24 mouse cellular contexts compared by ENCODE assay signal in the genomic region with DNA sequence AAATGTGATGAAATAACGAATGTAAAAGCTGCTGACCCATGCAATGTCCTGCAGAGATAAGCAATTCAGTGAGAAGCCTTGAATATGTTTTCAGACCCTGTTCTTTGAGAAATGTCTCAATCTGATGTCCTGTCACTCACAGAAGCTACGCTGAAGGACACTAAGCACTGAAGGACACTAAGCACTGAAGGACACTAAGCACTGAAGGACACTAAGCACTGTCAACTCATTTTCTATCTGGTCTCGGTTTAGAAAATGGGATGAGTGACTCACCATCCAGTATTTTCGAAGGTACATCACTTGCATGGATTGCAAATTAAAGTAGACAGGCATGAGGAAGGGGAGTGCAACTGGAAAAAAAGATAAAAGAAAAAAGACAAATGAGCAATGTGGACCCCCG. TPM values are rescaled to one million over a fixed set of nuclear protein-coding genes. Genes with fewer than 3 reads are reported as not detected.
"Had no signal": no experiment of that assay in that cellular context is flagged by ENCODE, and none has a peak within 500 bp of the region (broad histone marks: within the 10 kb centered on the region; RNA-seq: fewer than 3 reads in every experiment).

No protein-coding gene starts in this region.

- DNase-seq: lung, adult 2 months; lung, postnatal 14 days; lung, postnatal 36 days; right cerebral cortex, postnatal 14 days; thymus, adult 2 months; thymus, postnatal 25 days; thymus, postnatal 4 days had no signal

RNA-seq across cellular contexts. Expression of a gene that starts 28.4 kb away (rescaled TPM):
- total RNA-seq: megakaryocyte progenitor cell, adult 5-6 weeks; monocyte, adult 5-6 weeks; neutrophil, adult 5-6 weeks had no signal
- polyA plus RNA-seq: macrophage; midbrain, embryonic 11.5 days; midbrain, embryonic 13.5 days; neural tube, embryonic 12.5 days; spleen, adult 2 months; testis, adult 2 months had no signal

RNA-seq across cellular contexts. Expression of a gene that starts 47.0 kb away (rescaled TPM):
- total RNA-seq: megakaryocyte progenitor cell, adult 5-6 weeks; midbrain, postnatal 0 days; monocyte, adult 5-6 weeks; neutrophil, adult 5-6 weeks had no signal
- polyA plus RNA-seq: lung, adult 2 months; lung, embryonic 15.5 days; lung, postnatal 0 days; macrophage; midbrain, embryonic 11.5 days; midbrain, embryonic 13.5 days; midbrain, embryonic 15.5 days; midbrain, postnatal 0 days; neural tube, embryonic 12.5 days; neural tube, embryonic 14.5 days; spleen, adult 2 months; stomach, embryonic 15.5 days; stomach, postnatal 0 days; testis, adult 2 months; thymus, adult 2 months; urinary bladder, adult 2 months had no signal

RNA-seq across cellular contexts. Expression of a gene that starts 54.1 kb away (rescaled TPM):
- total RNA-seq: megakaryocyte progenitor cell, adult 5-6 weeks; midbrain, postnatal 0 days; monocyte, adult 5-6 weeks had no signal
- polyA plus RNA-seq: lung, adult 2 months; lung, embryonic 15.5 days; lung, postnatal 0 days; macrophage; midbrain, embryonic 11.5 days; midbrain, embryonic 13.5 days; midbrain, embryonic 15.5 days; midbrain, postnatal 0 days; neural tube, embryonic 12.5 days; neural tube, embryonic 14.5 days; spleen, adult 2 months; stomach, embryonic 15.5 days; stomach, postnatal 0 days; testis, adult 2 months; thymus, adult 2 months; urinary bladder, adult 2 months had no signal
